Mouse (Mus musculus): ENCODE results near the gene Myof.

- no peak for TF ChIP-seq POLR2A (IDR thresholded peaks at IDR 0.05; ENCODE audit: low read depth, low read length)
- TF ChIP-seq CTCF (conservative IDR thresholded peaks at IDR 0.05; ENCODE audit: insufficient read depth, insufficient read length, low read depth, low read length), result no peak
These were observed 20.7 kb upstream of the Myof start for GRCm38 (mm10) chr19:38064051-38064450.

Measured in kidney, adult 2 months (tissue).